Mouse (Mus musculus) stomach, embryonic 14.5 days (tissue): ENCODE results near the gene Tas2r140. TPM values are rescaled to one million over a fixed set of nuclear protein-coding genes. Genes with fewer than 3 reads are reported as not detected.

Experiments
- ATAC-seq: fragments of 200-750 bp; cut with Nextera tagmentation; 2 replicates; pipeline ENCODE4 v1.8.0; 2017; ENCODE audit warnings: low read depth, moderate TSS enrichment; ENCODE audit not compliant: insufficient number of reproducible peaks, insufficient read depth, low FRiP score
- H3K27ac ChIP-seq: fragments of 300-500 bp; sonication (generic); 2 replicates; pipeline ENCODE4 v1.5.1; 2014; ENCODE audit warnings: mild to moderate bottlenecking, low read length, moderate library complexity, mixed read lengths
- H3K27me3 ChIP-seq: fragments of 300-500 bp; sonication (generic); 2 replicates; pipeline ENCODE4 v1.6.1; 2014; ENCODE audit warnings: low read length, control low read depth, mixed read lengths; ENCODE audit not compliant: control insufficient read depth, insufficient read depth
- H3K36me3 ChIP-seq: fragments of 300-500 bp; sonication (generic); 2 replicates; pipeline ENCODE4 v1.6.1; 2014; ENCODE audit warnings: mild to moderate bottlenecking, control low read depth, low read length, moderate library complexity, mixed read lengths; ENCODE audit not compliant: control insufficient read depth, insufficient read depth
- H3K4me1 ChIP-seq: fragments of 300-500 bp; sonication (generic); 2 replicates; pipeline ENCODE4 v1.6.1; 2014; ENCODE audit warnings: low read length, control low read depth, mixed read lengths; ENCODE audit not compliant: control insufficient read depth, insufficient read depth
- H3K4me2 ChIP-seq: fragments of 300-500 bp; sonication (generic); replicated peaks from 2 replicates; pipeline ENCODE4 v1.6.1; 2014; ENCODE audit warnings: low read depth, low read length, control low read depth
- H3K4me3 ChIP-seq: fragments of 300-500 bp; sonication (generic); 2 replicates; pipeline ENCODE4 v1.5.1; 2014; ENCODE audit warnings: low read depth, low read length, control low read depth
- H3K9ac ChIP-seq: fragments of 300-500 bp; sonication (generic); replicated peaks from 2 replicates; pipeline ENCODE4 v1.6.1; 2014; ENCODE audit warnings: low read depth, mild to moderate bottlenecking, control low read depth, low read length, moderate library complexity, mixed read lengths
- H3K9me3 ChIP-seq: fragments of 300-500 bp; sonication (generic); 2 replicates; pipeline ENCODE4 v1.6.1; 2016; ENCODE audit warnings: low read depth, low read length, control low read depth; ENCODE audit not compliant: control insufficient read depth
- WGBS: fragments of 180-500 bp; shearing (Covaris S2); extraction: QIAGEN DNeasy Blood & Tissue Kit; methylation state at CpG from one replicate; pipeline ENCODE4 v1.1.7; 2014; 5-methylcytosine and 5-hydroxymethylcytosine counted together
- polyA plus RNA-seq: library from polyadenylated mRNA; unstranded; fragments of >200 nt; fragmentation: Nextera tagmentation; extraction: Ambion mirVana; gene quantifications from 2 replicates; pipeline ENCODE4 v1.2.1, GENCODE M21; 2014

Gene Tas2r140
- not detected in 2 replicates for polyA plus RNA-seq

DNA sequence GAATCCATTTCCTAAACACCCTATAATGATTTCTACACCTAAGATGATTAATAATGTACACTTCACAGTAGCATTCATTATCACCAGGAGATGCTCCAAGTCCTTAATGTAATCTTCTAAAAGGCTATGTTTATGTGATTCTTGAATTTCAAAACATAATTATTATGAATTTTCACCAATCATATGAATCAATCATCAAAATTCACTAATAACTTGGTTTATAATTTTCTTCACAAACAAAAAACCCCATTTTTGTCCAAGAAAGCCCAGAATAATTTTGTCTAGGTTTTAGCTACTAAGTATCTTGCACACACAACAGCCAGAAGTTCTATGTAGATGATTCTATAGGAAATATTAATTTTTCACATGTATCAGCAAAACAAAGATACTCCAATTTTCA lies at the start of gene Tas2r140:
Tas2r140 (minus strand) TSS at position 101 of the 400 bp plus-strand sequence.
- Histone ChIP-seq H3K4me3 (no peak within 1 kb of the TSS), H3K36me3 (no peaks in the 10 kb centered on the region), H3K4me1 (no peaks in the 10 kb centered on the region), H3K9me3 (no peaks in the 10 kb centered on the region), H3K27me3 (no peaks in the 10 kb centered on the region), H3K27ac (no peak within 1 kb of the TSS), H3K9ac (no peak within 1 kb of the TSS), H3K4me2 (no peak within 1 kb of the TSS)
- no peak for ATAC-seq

DNA sequence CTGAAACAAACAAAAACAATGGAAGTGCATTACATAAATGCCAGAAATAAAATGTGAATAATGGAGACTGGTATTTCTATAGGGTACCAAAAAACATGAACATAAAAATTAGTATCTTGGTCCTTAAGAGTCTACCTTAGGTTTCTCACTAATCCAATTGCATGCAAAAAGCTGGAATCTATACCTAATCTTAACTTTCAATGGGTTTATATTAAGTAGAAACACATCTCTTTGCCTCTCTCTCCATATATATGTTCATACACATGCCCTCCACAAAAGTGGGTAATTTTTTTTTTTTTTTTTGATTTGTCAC lies 48.9 kb upstream of the Tas2r140 start, which contains the start of gene Smim10l1:
Smim10l1 (plus strand) TSS at position 301 of the 313 bp plus-strand sequence.
- Histone ChIP-seq H3K9me3 (no peaks in the 10 kb centered on the region), H3K27me3 (no peaks in the 10 kb centered on the region)
- no peak for ATAC-seq

GRCm38 (mm10) chr6:133102430-133102829 lies 46.8 kb upstream of the Tas2r140 start:
- no peak overlapping the region for H3K4me2 ChIP-seq
- H3K9ac ChIP-seq = no peak overlapping the region
- H3K27me3 ChIP-seq = no peaks in the 10 kb centered on the region
- 41% methylated on average over 1 of the region's 1 CpGs for WGBS
- H3K27ac ChIP-seq = no peak overlapping the region
- H3K36me3 ChIP-seq = no peaks in the 10 kb centered on the region
- no peak for ATAC-seq
- no peak overlapping the region for H3K4me3 ChIP-seq
- no peaks in the 10 kb centered on the region for H3K9me3 ChIP-seq
- no peaks in the 10 kb centered on the region for H3K4me1 ChIP-seq

More for the DNA sequence above, 48.9 kb upstream of the Tas2r140 start, which contains the start of gene Smim10l1:
- peak within 1 kb of the TSS; percentile 89 for H3K9ac ChIP-seq
- peak within 1 kb of the TSS; percentile 48 for H3K4me2 ChIP-seq
- peak within 1 kb of the TSS; percentile 90 for H3K27ac ChIP-seq
- peak within 1 kb of the TSS; percentile 64 for H3K4me3 ChIP-seq
- no peaks in the 10 kb centered on the region for H3K4me1 ChIP-seq
- H3K36me3 ChIP-seq = peaks cover 5% of the 10 kb centered on the region; the same call in 1 of the 2 replicates

- Histone ChIP-seq H3K4me3 (no peak overlapping the region), H3K9ac (no peak overlapping the region), H3K4me1 (no peaks in the 10 kb centered on the region), H3K36me3 (no peaks in the 10 kb centered on the region), H3K27ac (no peak overlapping the region), H3K27me3 (no peaks in the 10 kb centered on the region), H3K4me2 (no peak overlapping the region), H3K9me3 (no peaks in the 10 kb centered on the region)
- 81% methylated on average over 8 of the region's 8 CpGs for WGBS
- no peak for ATAC-seq
Measured at GRCm38 (mm10) chr6:133092226-133092625, 36.6 kb upstream of the Tas2r140 start.

GRCm38 (mm10) chr6:133037001-133037400 lies 18.6 kb downstream of the Tas2r140 start, which contains the start of gene Tas2r103:
Gene Tas2r103, minus strand, starts transcription at chr6:133037101.
- Histone ChIP-seq H3K9ac (no peak within 1 kb of the TSS), H3K4me1 (no peaks in the 10 kb centered on the region), H3K36me3 (no peaks in the 10 kb centered on the region), H3K27ac (no peak within 1 kb of the TSS), H3K27me3 (no peaks in the 10 kb centered on the region), H3K9me3 (no peaks in the 10 kb centered on the region), H3K4me3 (no peak within 1 kb of the TSS), H3K4me2 (no peak within 1 kb of the TSS)
- 65% methylated on average over 2 of the region's 2 CpGs for WGBS
- ATAC-seq = no peak

Other genes starting within 250 kb of the Tas2r140 start
- not detected in 2 replicates for gene Tas2r123, start 208.7 kb downstream of the Tas2r140 start, polyA plus RNA-seq
- gene Tas2r116, start 200.4 kb downstream of the Tas2r140 start, polyA plus RNA-seq = not detected in 2 replicates
- not detected in 2 replicates for gene Tas2r110, start 187.8 kb downstream of the Tas2r140 start, polyA plus RNA-seq
- gene Tas2r113, start 162.8 kb downstream of the Tas2r140 start, polyA plus RNA-seq = not detected in 2 replicates
- gene Tas2r125, start 146.2 kb downstream of the Tas2r140 start, polyA plus RNA-seq = not detected in 2 replicates
- not detected in 2 replicates for gene Tas2r129, start 104.7 kb downstream of the Tas2r140 start, polyA plus RNA-seq
- gene Tas2r131, start 97.9 kb downstream of the Tas2r140 start, polyA plus RNA-seq = not detected in 2 replicates
- not detected in 2 replicates for gene Tas2r109, start 74.9 kb downstream of the Tas2r140 start, polyA plus RNA-seq
- not detected in 2 replicates for gene Tas2r103, start 18.7 kb downstream of the Tas2r140 start, polyA plus RNA-seq
- 80.4 and 86.0 TPM in 2 replicates for gene Smim10l1, start 49.1 kb upstream of the Tas2r140 start, polyA plus RNA-seq
- gene 5530400C23Rik, start 236.4 kb upstream of the Tas2r140 start, polyA plus RNA-seq = not detected in 2 replicates